Mouse (Mus musculus) thymus, postnatal 14 days (tissue): ENCODE data around the gene Olfr53.
"Not testable (repeated sequence)": the region's sequence is repeated elsewhere in the genome, so short reads cannot be mapped to it uniquely, and the experiment has no call there.

Experiments
- DNase-seq: peaks from one replicate; pipeline ENCODE4 v3.0.0; 2021

Gene Olfr53

GRCm38 (mm10) chr7:140646152-140646551 is at the start of gene Olfr53:
Gene Olfr53 (plus strand): TSS chr7:140646452.
- no peak for DNase-seq

- DNase-seq, result not testable (repeated sequence)
Measured at GRCm38 (mm10) chr7:140600969-140601368, 45.3 kb upstream of the Olfr53 start, which contains the start of gene Olfr46. Gene Olfr46 (plus strand): TSS chr7:140601269.

GRCm38 (mm10) chr7:140628670-140629069 is 17.6 kb upstream of the Olfr53 start, which contains the start of gene Olfr61:
Gene Olfr61 (plus strand): TSS chr7:140628970.
- not testable (repeated sequence) for DNase-seq

- DNase-seq, result no peak
Measured at GRCm38 (mm10) chr7:140630559-140630958, 15.7 kb upstream of the Olfr53 start.

GRCm38 (mm10) chr7:140659630-140660029 is 13.4 kb downstream of the Olfr53 start, which contains the start of gene Olfr539:
Gene Olfr539 (plus strand): TSS chr7:140659930.
- DNase-seq, result no peak

GRCm38 (mm10) chr7:140670693-140671092 is 24.4 kb downstream of the Olfr53 start:
- not testable (repeated sequence) for DNase-seq

- no peak for DNase-seq
Measured at GRCm38 (mm10) chr7:140675863-140676262, 29.6 kb downstream of the Olfr53 start.

GRCm38 (mm10) chr7:140679591-140679990 is 33.3 kb downstream of the Olfr53 start:
- not testable (repeated sequence) for DNase-seq

GRCm38 (mm10) chr7:140681651-140682050 is 35.4 kb downstream of the Olfr53 start, which contains the start of gene Olfr45:
Gene Olfr45 (plus strand): TSS chr7:140681951.
- no peak for DNase-seq

GRCm38 (mm10) chr7:140696967-140697366 is 50.7 kb downstream of the Olfr53 start, which contains the start of gene Olfr541:
Gene Olfr541 (plus strand): TSS chr7:140697267.
- DNase-seq, result no peak
